Mouse (Mus musculus) erythroblast, embryonic 14.5 days (primary cell): ENCODE measurements around the gene Nfkbil1. TPM values are rescaled to one million over a fixed set of nuclear protein-coding genes. Genes with fewer than 3 reads are reported as not detected.
A peak's percentile ranks its signal among the peaks of the same experiment; 100 is the strongest.

ENCODE experiments used
- H3K27me3 ChIP-seq: 2 replicates; pipeline ENCODE4 v1.6.1; 2012; ENCODE audit warnings: inconsistent platforms; ENCODE audit not compliant: control insufficient read depth
- H3K36me3 ChIP-seq: 2 replicates; pipeline ENCODE4 v1.6.1; 2012; ENCODE audit warnings: mild to moderate bottlenecking, inconsistent platforms; ENCODE audit not compliant: control insufficient read depth
- H3K4me1 ChIP-seq: 2 replicates; pipeline ENCODE4 v1.6.1; 2012; ENCODE audit warnings: inconsistent platforms; ENCODE audit not compliant: control insufficient read depth
- H3K4me3 ChIP-seq: replicated peaks from 2 replicates; pipeline ENCODE3; 2012; ENCODE audit warnings: moderate library complexity, mild to moderate bottlenecking, inconsistent platforms
- H3K9me3 ChIP-seq: 2 replicates; pipeline ENCODE4 v1.6.1; 2012; ENCODE audit warnings: low read length, inconsistent platforms, mixed read lengths; ENCODE audit not compliant: control insufficient read depth
- GATA1 ChIP-seq: IDR thresholded peaks from 2 replicates; pipeline ENCODE4 v1.6.1; 2012; ENCODE audit warnings: low read length, inconsistent platforms, mixed read lengths
- TAL1 ChIP-seq: IDR thresholded peaks from 3 replicates; pipeline ENCODE4 v1.6.1; 2012; ENCODE audit warnings: low read length, inconsistent platforms, mixed read lengths
- polyA plus RNA-seq: library from polyadenylated mRNA; stranded (reverse); fragments of >175 nt; gene quantifications from 2 replicates; pipeline ENCODE4 v1.2.3, GENCODE M21; 2012

Gene Nfkbil1
- polyA plus RNA-seq, 1 experiment: 1.6 TPM

GRCm38 (mm10) chr17:35198946-35199345, 36.6 kb downstream of the Nfkbil1 start:
- Histone ChIP-seq H3K4me1 (peaks cover 16% of the 10 kb centered on the region), H3K27me3 (peaks cover 79% of the 10 kb centered on the region), H3K9me3 (no peaks in the 10 kb centered on the region), H3K36me3 (no peaks in the 10 kb centered on the region), H3K4me3 (no peak overlapping the region)
- TF ChIP-seq TAL1 (no peak), GATA1 (no peak)

- peaks cover 16% of the 10 kb centered on the region for H3K4me1 ChIP-seq
- TF ChIP-seq TAL1 (no peak), GATA1 (no peak)
- H3K4me3 ChIP-seq: no peak overlapping the region
- H3K9me3 ChIP-seq: no peaks in the 10 kb centered on the region
- H3K36me3 ChIP-seq: no peaks in the 10 kb centered on the region
- peaks cover 73% of the 10 kb centered on the region for H3K27me3 ChIP-seq
Observed at GRCm38 (mm10) chr17:35198029-35198428, 37.6 kb downstream of the Nfkbil1 start.

GRCm38 (mm10) chr17:35197126-35197525, 38.5 kb downstream of the Nfkbil1 start:
- Histone ChIP-seq H3K4me3 (no peak overlapping the region), H3K4me1 (peaks cover 16% of the 10 kb centered on the region), H3K36me3 (no peaks in the 10 kb centered on the region), H3K9me3 (no peaks in the 10 kb centered on the region), H3K27me3 (peaks cover 68% of the 10 kb centered on the region)
- TF ChIP-seq GATA1 (no peak), TAL1 (no peak)

- H3K4me1 ChIP-seq: peaks cover 16% of the 10 kb centered on the region
- H3K36me3 ChIP-seq: no peaks in the 10 kb centered on the region
- peaks cover 59% of the 10 kb centered on the region for H3K27me3 ChIP-seq
- no peak for TF ChIP-seq TAL1
- H3K4me3 ChIP-seq: no peak overlapping the region
- no peaks in the 10 kb centered on the region for H3K9me3 ChIP-seq
Observed at GRCm38 (mm10) chr17:35196321-35196641, 39.3 kb downstream of the Nfkbil1 start.

- TF ChIP-seq TAL1: no peak
- no peak for TF ChIP-seq GATA1
- no peaks in the 10 kb centered on the region for H3K36me3 ChIP-seq
- H3K4me1 ChIP-seq: peaks cover 16% of the 10 kb centered on the region
- peak overlapping the region; percentile 48 for H3K4me3 ChIP-seq
- peaks cover 54% of the 10 kb centered on the region for H3K27me3 ChIP-seq
- no peaks in the 10 kb centered on the region for H3K9me3 ChIP-seq
Observed at GRCm38 (mm10) chr17:35195631-35196320, 39.8 kb downstream of the Nfkbil1 start.

GRCm38 (mm10) chr17:35194844-35195630, 40.6 kb downstream of the Nfkbil1 start:
- TF ChIP-seq TAL1 (no peak), GATA1 (no peak)
- Histone ChIP-seq H3K4me3 (peak overlapping the region; percentile 48), H3K4me1 (peaks cover 14% of the 10 kb centered on the region), H3K9me3 (no peaks in the 10 kb centered on the region), H3K27me3 (peaks cover 47% of the 10 kb centered on the region), H3K36me3 (no peaks in the 10 kb centered on the region)

- no peak within 1 kb of the TSS for H3K4me3 ChIP-seq
- H3K27me3 ChIP-seq: peaks cover 43% of the 10 kb centered on the region
- H3K4me1 ChIP-seq: peaks cover 14% of the 10 kb centered on the region
- TF ChIP-seq GATA1 (no peak), TAL1 (no peak)
- no peaks in the 10 kb centered on the region for H3K36me3 ChIP-seq
- no peaks in the 10 kb centered on the region for H3K9me3 ChIP-seq
Observed at GRCm38 (mm10) chr17:35193881-35194843, 41.4 kb downstream of the Nfkbil1 start, which contains the start of gene Ltb. Gene Ltb, plus strand, starts transcription at chr17:35194439.

GRCm38 (mm10) chr17:35192924-35193323, 42.7 kb downstream of the Nfkbil1 start:
- peaks cover 14% of the 10 kb centered on the region for H3K4me1 ChIP-seq
- no peak for TF ChIP-seq GATA1
- no peak for TF ChIP-seq TAL1
- no peak overlapping the region for H3K4me3 ChIP-seq
- no peaks in the 10 kb centered on the region for H3K36me3 ChIP-seq
- H3K9me3 ChIP-seq: no peaks in the 10 kb centered on the region
- H3K27me3 ChIP-seq: peaks cover 40% of the 10 kb centered on the region

- H3K27me3 ChIP-seq: peaks cover 34% of the 10 kb centered on the region
- H3K4me3 ChIP-seq: no peak overlapping the region
- TF ChIP-seq TAL1: no peak
- TF ChIP-seq GATA1: no peak
- no peaks in the 10 kb centered on the region for H3K36me3 ChIP-seq
- peaks cover 15% of the 10 kb centered on the region for H3K4me1 ChIP-seq
- no peaks in the 10 kb centered on the region for H3K9me3 ChIP-seq
Observed at GRCm38 (mm10) chr17:35191723-35192122, 43.9 kb downstream of the Nfkbil1 start.
